Mouse (Mus musculus): Measurements from ENCODE around the gene Bpifb5. TPM values are rescaled to one million over a fixed set of nuclear protein-coding genes. Genes with fewer than 3 reads are reported as not detected.
"Not testable (repeated sequence)": the region's sequence is repeated elsewhere in the genome, so short reads cannot be mapped to it uniquely, and the experiment has no call there.

Bpifb5 gene
- 0.29 TPM in 1 of 2 replicates, not detected in the other for total RNA-seq (2014; rRNA removed)
- 0.34 and 0.35 TPM in 2 replicates for polyA plus RNA-seq (2015; fragmentation: Nextera tagmentation; extraction: Ambion mirVana)

DNA sequence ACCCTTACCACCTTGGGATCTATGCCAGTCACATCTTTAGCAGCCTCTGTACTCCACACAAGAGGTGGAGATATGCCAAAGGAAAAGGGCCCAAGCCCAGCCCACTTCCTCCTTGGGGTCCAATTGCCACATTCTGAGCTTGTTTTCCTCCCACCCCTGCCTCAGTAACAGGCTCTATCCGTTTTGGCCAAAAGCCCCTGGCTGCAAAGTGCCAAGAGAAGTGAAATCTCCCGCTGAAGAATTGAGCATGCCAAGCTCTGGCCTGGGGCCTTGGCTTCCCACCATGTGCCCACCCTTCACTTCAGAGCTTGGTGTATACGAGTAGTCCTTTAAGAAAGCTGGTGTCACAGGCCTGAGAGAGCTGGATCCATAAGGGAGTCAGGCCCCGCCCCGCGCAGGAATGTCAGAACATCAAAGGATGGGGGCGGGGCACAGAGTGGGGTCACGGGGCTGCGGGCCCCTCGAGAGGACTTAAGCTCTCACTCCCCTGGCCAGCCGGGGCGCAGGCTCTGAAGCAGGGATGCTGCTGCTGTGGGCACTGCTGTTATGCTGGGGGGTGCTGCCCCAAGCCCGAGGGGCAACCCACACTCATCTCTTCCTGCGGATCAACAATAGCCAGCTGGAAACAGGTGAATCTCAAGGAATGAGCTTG is at the start of gene Bpifb5:
TSS of gene Bpifb5 (plus strand) at position 478 of the 652 bp plus-strand sequence.
- H3K9ac ChIP-seq (replicated peaks; ENCODE audit: low read length) = no peak within 1 kb of the TSS
- H3K4me3 ChIP-seq (ENCODE audit: low read length) = no peak within 1 kb of the TSS
- TF ChIP-seq CTCF (IDR thresholded peaks at IDR 0.05; ENCODE audit: low read depth) = no peak
- peak; percentile 93 for ATAC-seq
- no peaks in the 10 kb centered on the region for H3K27me3 ChIP-seq (ENCODE audit: insufficient read depth, low read length)
- 0 out of 2 replicates have a peak within 1 kb of the TSS, but pooled peaks have one; percentile 11 for H3K4me2 ChIP-seq (ENCODE audit: low read depth, low read length)
- peak; percentile 90 for DNase-seq (ENCODE audit: low spot score)
- 6% methylated on average over 14 of the region's 14 CpGs for WGBS
- H3K36me3 ChIP-seq (ENCODE audit: insufficient read depth, low read length) = no peaks in the 10 kb centered on the region
- H3K27ac ChIP-seq = peak within 1 kb of the TSS; percentile 60; the same call in 1 of the 2 replicates
- peaks cover 18% of the 10 kb centered on the region for H3K4me1 ChIP-seq (ENCODE audit: insufficient read depth, low read length)
- no peaks in the 10 kb centered on the region for H3K9me3 ChIP-seq (ENCODE audit: low read length)

GRCm38 (mm10) chr2:154181900-154182299 is 41.6 kb upstream of the Bpifb5 start:
- DNase-seq (ENCODE audit: low spot score); H3K4me1 ChIP-seq (ENCODE audit: insufficient read depth, low read length); H3K36me3 ChIP-seq (ENCODE audit: insufficient read depth, low read length); H3K4me3 ChIP-seq (ENCODE audit: low read length); H3K9ac ChIP-seq (replicated peaks; ENCODE audit: low read length); H3K27ac ChIP-seq; H3K27me3 ChIP-seq (ENCODE audit: insufficient read depth, low read length); H3K4me2 ChIP-seq (ENCODE audit: low read depth, low read length); ATAC-seq; H3K9me3 ChIP-seq (ENCODE audit: low read length): not testable (repeated sequence)
- WGBS = 86% methylated on average over 7 of the region's 7 CpGs

DNA sequence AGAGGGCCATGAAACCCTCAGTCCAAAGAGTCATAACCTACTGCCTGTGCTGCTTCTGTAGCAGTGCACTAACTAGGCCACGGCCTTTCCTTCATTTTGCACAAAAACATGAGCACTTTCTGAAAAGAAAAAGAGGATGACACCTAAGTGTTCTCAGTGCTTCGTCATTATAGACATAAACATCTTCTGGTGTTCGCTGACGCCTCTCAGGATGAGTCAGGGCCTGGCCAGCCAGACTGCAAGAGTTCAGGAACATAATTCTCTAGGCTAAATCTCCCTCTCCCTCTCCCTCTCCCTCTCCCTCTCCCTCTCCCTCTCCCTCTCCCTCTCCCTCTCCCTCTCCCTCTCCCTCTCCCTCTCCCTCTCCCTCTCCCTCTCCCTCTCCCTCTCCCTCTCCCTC is 40.5 kb upstream of the Bpifb5 start:
- WGBS = 86% methylated on average over 4 of the region's 4 CpGs
- not testable (repeated sequence) for H3K36me3 ChIP-seq (ENCODE audit: insufficient read depth, low read length); DNase-seq (ENCODE audit: low spot score); H3K27me3 ChIP-seq (ENCODE audit: insufficient read depth, low read length); H3K9me3 ChIP-seq (ENCODE audit: low read length); H3K4me3 ChIP-seq (ENCODE audit: low read length); H3K27ac ChIP-seq; ATAC-seq; H3K9ac ChIP-seq (replicated peaks; ENCODE audit: low read length); H3K4me2 ChIP-seq (ENCODE audit: low read depth, low read length); H3K4me1 ChIP-seq (ENCODE audit: insufficient read depth, low read length)

DNA sequence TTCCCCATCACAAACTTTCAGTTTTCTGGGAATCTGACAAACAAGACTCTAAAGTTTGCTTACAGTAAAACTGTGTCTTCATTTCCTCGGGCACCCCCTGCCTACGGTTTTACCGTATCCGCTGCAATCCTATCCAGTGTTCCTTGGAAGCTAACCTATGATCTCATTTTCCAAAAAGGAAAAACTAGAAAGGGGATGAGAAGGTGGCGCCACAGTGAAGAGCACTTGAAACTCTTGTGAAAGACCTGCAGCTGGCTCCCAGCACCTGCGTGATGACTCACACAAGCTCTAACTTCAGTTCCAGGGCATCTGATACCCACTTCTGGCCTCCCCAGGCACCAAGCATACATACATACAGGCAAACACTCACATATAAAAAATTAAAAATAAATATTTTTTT is 38.2 kb upstream of the Bpifb5 start:
- 87% methylated on average over 6 of the region's 6 CpGs for whole genome bisulfite sequencing
- TF ChIP-seq CTCF (IDR thresholded peaks at IDR 0.05; ENCODE audit: low read depth) = no peak

DNA sequence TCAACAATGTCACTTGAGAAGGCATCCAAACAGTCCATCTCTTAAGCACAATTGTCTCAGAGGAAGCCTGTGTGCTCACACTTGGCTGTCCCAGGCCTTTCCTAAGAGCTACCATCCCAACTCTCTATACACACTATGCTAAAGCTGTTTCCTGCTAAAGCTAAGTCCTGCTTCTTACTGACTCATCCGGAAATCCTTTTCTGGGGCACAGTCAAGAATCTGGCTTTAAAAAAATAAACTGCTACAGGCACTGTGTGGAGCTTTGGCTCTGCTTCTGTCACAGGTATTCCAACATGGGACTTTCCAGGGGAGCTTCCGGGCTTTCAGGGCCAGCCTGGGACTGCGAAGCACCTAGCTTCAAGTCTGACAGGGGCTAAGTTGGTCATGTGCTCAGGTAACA is 37.8 kb upstream of the Bpifb5 start:
- no peak for TF ChIP-seq CTCF (IDR thresholded peaks at IDR 0.05; ENCODE audit: low read depth)
- Histone ChIP-seq H3K36me3 (ENCODE audit: insufficient read depth, low read length) (no peaks in the 10 kb centered on the region), H3K9me3 (ENCODE audit: low read length) (no peaks in the 10 kb centered on the region), H3K27ac (no peak overlapping the region), H3K4me2 (ENCODE audit: low read depth, low read length) (no peak overlapping the region), H3K9ac (replicated peaks; ENCODE audit: low read length) (no peak overlapping the region), H3K4me3 (ENCODE audit: low read length) (no peak overlapping the region), H3K4me1 (ENCODE audit: insufficient read depth, low read length) (no peaks in the 10 kb centered on the region), H3K27me3 (ENCODE audit: insufficient read depth, low read length) (no peaks in the 10 kb centered on the region)
- no peak for DNase-seq (ENCODE audit: low spot score)
- ATAC-seq = no peak
- whole genome bisulfite sequencing = 91% methylated on average over 3 of the region's 3 CpGs

More for the DNA sequence above, 38.2 kb upstream of the Bpifb5 start:
- no peak overlapping the region for H3K9ac ChIP-seq (replicated peaks; ENCODE audit: low read length)
- H3K27me3 ChIP-seq (ENCODE audit: insufficient read depth, low read length) = no peaks in the 10 kb centered on the region
- H3K36me3 ChIP-seq (ENCODE audit: insufficient read depth, low read length) = no peaks in the 10 kb centered on the region
- no peak overlapping the region for H3K4me2 ChIP-seq (ENCODE audit: low read depth, low read length)
- no peaks in the 10 kb centered on the region for H3K4me1 ChIP-seq (ENCODE audit: insufficient read depth, low read length)
- no peak for DNase-seq (ENCODE audit: low spot score)
- no peak overlapping the region for H3K4me3 ChIP-seq (ENCODE audit: low read length)
- no peaks in the 10 kb centered on the region for H3K9me3 ChIP-seq (ENCODE audit: low read length)
- no peak for ATAC-seq
- H3K27ac ChIP-seq = no peak overlapping the region; the same call in 1 of the 2 replicates

DNA sequence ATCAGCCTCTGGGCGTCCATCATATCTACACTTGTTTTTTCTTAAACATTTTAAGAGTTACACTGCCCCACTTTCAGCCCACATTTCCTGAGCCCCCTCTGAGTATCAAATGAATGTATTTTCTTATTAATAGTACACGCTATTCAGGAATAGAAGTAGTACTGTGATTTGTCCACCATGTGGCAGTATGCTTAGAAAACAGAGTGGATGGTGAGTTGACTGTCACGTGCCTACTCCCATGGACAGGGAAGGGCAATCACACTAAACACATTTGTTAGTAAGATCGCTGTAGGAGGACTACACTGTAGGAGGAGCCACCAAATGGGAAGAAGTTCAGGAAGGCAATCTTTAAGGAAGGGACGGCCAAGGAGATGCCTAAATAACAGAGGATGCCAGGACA is 36.1 kb upstream of the Bpifb5 start:
- H3K9me3 ChIP-seq (ENCODE audit: low read length) = no peaks in the 10 kb centered on the region
- H3K27ac ChIP-seq = no peak overlapping the region
- no peak overlapping the region for H3K9ac ChIP-seq (replicated peaks; ENCODE audit: low read length)
- no peaks in the 10 kb centered on the region for H3K4me1 ChIP-seq (ENCODE audit: insufficient read depth, low read length)
- DNase-seq (ENCODE audit: low spot score) = peak; percentile 27
- no peak for ATAC-seq
- peak; percentile 51 for TF ChIP-seq CTCF (IDR thresholded peaks at IDR 0.05; ENCODE audit: low read depth)
- no peaks in the 10 kb centered on the region for H3K36me3 ChIP-seq (ENCODE audit: insufficient read depth, low read length)
- WGBS = 47% methylated on average over 5 of the region's 5 CpGs
- no peak overlapping the region for H3K4me2 ChIP-seq (ENCODE audit: low read depth, low read length)
- no peaks in the 10 kb centered on the region for H3K27me3 ChIP-seq (ENCODE audit: insufficient read depth, low read length)
- H3K4me3 ChIP-seq (ENCODE audit: low read length) = no peak overlapping the region

DNA sequence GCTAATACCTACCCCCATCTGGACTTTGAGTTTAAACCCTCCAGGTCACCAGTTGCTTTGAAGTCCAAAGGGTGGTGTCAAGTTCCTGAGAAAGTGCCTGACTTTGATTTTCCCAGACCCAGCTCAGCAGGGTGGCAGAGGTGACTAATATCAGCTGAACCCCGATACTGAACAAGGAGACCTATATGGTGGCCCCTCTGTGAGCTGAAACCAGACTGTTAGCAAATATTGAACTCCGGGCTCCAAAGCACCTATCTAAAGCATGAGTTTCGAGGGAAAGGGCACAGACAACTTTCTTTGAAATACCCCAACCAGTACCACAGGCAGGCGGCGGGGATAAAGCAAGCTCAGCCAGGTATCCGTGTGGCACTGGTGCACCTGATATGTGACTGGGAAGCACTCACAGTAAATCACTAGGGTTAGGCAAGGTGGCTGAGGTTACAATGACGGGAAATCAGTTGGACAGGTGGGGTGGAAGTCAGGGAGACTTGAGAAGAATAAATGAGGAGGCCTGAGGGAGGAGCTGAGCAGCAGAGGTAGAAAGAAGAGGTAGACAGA is 33.6 kb upstream of the Bpifb5 start:
- TF ChIP-seq CTCF (IDR thresholded peaks at IDR 0.05; ENCODE audit: low read depth) = no peak
- no peak overlapping the region for H3K4me2 ChIP-seq (ENCODE audit: low read depth, low read length)
- ATAC-seq (no peak), DNase-seq (ENCODE audit: low spot score) (no peak)
- no peaks in the 10 kb centered on the region for H3K4me1 ChIP-seq (ENCODE audit: insufficient read depth, low read length)
- H3K9me3 ChIP-seq (ENCODE audit: low read length) = no peaks in the 10 kb centered on the region
- H3K4me3 ChIP-seq (ENCODE audit: low read length) = no peak overlapping the region
- H3K9ac ChIP-seq (replicated peaks; ENCODE audit: low read length) = no peak overlapping the region
- 90% methylated on average over 7 of the region's 7 CpGs for WGBS
- no peaks in the 10 kb centered on the region for H3K27me3 ChIP-seq (ENCODE audit: insufficient read depth, low read length)
- no peak overlapping the region for H3K27ac ChIP-seq
- H3K36me3 ChIP-seq (ENCODE audit: insufficient read depth, low read length) = no peaks in the 10 kb centered on the region
